Mouse (Mus musculus): ENCODE data around the gene Stx16.

Gene Stx16

GRCm38 (mm10) chr2:174075673-174076432 lies at the start of gene Stx16:
Stx16 (plus strand) TSS chr2:174076308.
- in situ Hi-C loops (cut with MboI, MseI) = no loop called here

GRCm38 (mm10) chr2:174026406-174026805 lies 49.7 kb upstream of the Stx16 start:
- in situ Hi-C loops (cut with MboI, MseI) = no loop called here

GRCm38 (mm10) chr2:174033257-174033800 lies 42.8 kb upstream of the Stx16 start:
- in situ Hi-C loops (cut with MboI, MseI) = loop anchor here (10.0 kb wide), 1 partner anchor 679 kb away; no protein-coding TSS in a partner anchor

GRCm38 (mm10) chr2:174047656-174048055 lies 28.5 kb upstream of the Stx16 start:
- in situ Hi-C loops (cut with MboI, MseI) = no loop called here

- in situ Hi-C loops (cut with MboI, MseI) = no loop called here
These were observed 26.4 kb upstream of the Stx16 start for GRCm38 (mm10) chr2:174049481-174050338.

- in situ Hi-C loops (cut with MboI, MseI) = no loop called here
These were observed 25.8 kb upstream of the Stx16 start for GRCm38 (mm10) chr2:174050339-174050685.

GRCm38 (mm10) chr2:174051081-174051481 lies 25.0 kb upstream of the Stx16 start:
- in situ Hi-C loops (cut with MboI, MseI) = no loop called here

GRCm38 (mm10) chr2:174054496-174054895 lies 21.6 kb upstream of the Stx16 start:
- in situ Hi-C loops (cut with MboI, MseI) = no loop called here

- in situ Hi-C loops (cut with MboI, MseI) = no loop called here
These were observed 18.4 kb upstream of the Stx16 start for GRCm38 (mm10) chr2:174057730-174058129.

GRCm38 (mm10) chr2:174058316-174058939 lies 17.7 kb upstream of the Stx16 start:
- in situ Hi-C loops (cut with MboI, MseI) = no loop called here

GRCm38 (mm10) chr2:174059591-174060385 lies 16.3 kb upstream of the Stx16 start:
- in situ Hi-C loops (cut with MboI, MseI) = no loop called here

GRCm38 (mm10) chr2:174061219-174061618 lies 14.9 kb upstream of the Stx16 start:
- in situ Hi-C loops (cut with MboI, MseI) = no loop called here

- in situ Hi-C loops (cut with MboI, MseI) = no loop called here
These were observed 13.0 kb upstream of the Stx16 start for GRCm38 (mm10) chr2:174063074-174063473.

- in situ Hi-C loops (cut with MboI, MseI) = no loop called here
These were observed 12.4 kb upstream of the Stx16 start for GRCm38 (mm10) chr2:174063527-174064211.

- in situ Hi-C loops (cut with MboI, MseI) = no loop called here
These were observed 8.2 kb upstream of the Stx16 start for GRCm38 (mm10) chr2:174067793-174068419.

GRCm38 (mm10) chr2:174069532-174070049 lies 6.5 kb upstream of the Stx16 start:
- in situ Hi-C loops (cut with MboI, MseI) = no loop called here

- in situ Hi-C loops (cut with MboI, MseI) = no loop called here
These were observed 4.7 kb upstream of the Stx16 start for GRCm38 (mm10) chr2:174071406-174071805.

- in situ Hi-C loops (cut with MboI, MseI) = no loop called here
These were observed 2.8 kb upstream of the Stx16 start for GRCm38 (mm10) chr2:174073156-174073790.

- in situ Hi-C loops (cut with MboI, MseI) = no loop called here
These were observed 1.5 kb upstream of the Stx16 start for GRCm38 (mm10) chr2:174074621-174075020.
